ENCODE assay signal across 28 mouse cellular contexts in the genomic region with DNA sequence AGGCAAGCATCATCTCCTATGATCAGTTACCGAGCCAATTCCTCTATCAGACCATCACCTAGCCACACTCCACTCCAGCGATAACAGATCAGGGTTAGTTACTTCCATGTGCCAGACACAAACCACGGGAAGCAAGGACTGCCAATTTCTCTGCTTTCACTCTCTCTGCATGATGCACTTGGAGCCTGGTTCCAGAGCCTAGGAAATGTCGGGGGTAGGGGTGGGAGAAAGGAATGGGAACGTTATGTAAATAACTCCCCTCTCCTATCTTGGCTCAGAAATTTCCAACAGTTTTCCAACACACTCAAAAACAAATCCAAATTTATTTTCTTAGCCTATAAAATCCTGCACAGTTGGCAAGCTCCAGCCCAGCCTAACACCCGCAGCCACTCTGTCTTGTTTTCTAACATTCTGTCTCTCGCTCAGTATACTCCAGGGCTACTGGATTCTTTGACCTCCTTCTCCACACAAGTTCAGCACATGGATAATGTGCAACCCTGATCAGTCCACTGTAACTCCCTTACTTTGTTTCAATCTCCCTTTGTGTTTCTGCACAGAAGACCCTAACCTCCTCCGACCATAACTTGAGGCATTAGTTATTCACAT.
DNase-seq lines count a peak whose midpoint lies in the region; ATAC-seq lines count a peak whose summit lies in the region.
"Had no signal": no experiment of that assay in that cellular context is flagged by ENCODE, and none has a peak within 500 bp of the region (broad histone marks: within the 10 kb centered on the region; RNA-seq: fewer than 3 reads in every experiment).

No protein-coding gene starts in this region.

- no peak overlapping the region for H3K4me2 ChIP-seq in lung, embryonic 16.5 days (ENCODE audit: low read depth, low read length)
- H3K4me2 ChIP-seq: embryonic facial prominence, embryonic 12.5 days; forebrain, embryonic 13.5 days; heart, embryonic 15.5 days; hindbrain, embryonic 12.5 days; limb, embryonic 12.5 days; liver, embryonic 12.5 days; stomach, embryonic 15.5 days had no signal

- H3K27ac ChIP-seq in lung, embryonic 16.5 days (ENCODE audit: low read length), result no peak overlapping the region
- H3K27ac ChIP-seq: embryonic facial prominence, embryonic 12.5 days; forebrain, embryonic 13.5 days; heart, embryonic 10.5 days; heart, embryonic 15.5 days; hindbrain, embryonic 12.5 days; limb, embryonic 12.5 days; liver, embryonic 12.5 days; stomach, embryonic 15.5 days had no signal

- H3K4me3 ChIP-seq in lung, embryonic 16.5 days (ENCODE audit: low read length), result no peak overlapping the region
- H3K4me3 ChIP-seq: embryonic facial prominence, embryonic 12.5 days; forebrain, embryonic 13.5 days; heart, embryonic 10.5 days; heart, embryonic 15.5 days; hindbrain, embryonic 12.5 days; limb, embryonic 12.5 days; liver, embryonic 12.5 days; stomach, embryonic 15.5 days had no signal

- H3K27me3 ChIP-seq in lung, embryonic 16.5 days (ENCODE audit: control insufficient read depth, insufficient read depth, low read depth, low read length), result no peaks in the 10 kb centered on the region
- H3K27me3 ChIP-seq: embryonic facial prominence, embryonic 12.5 days; forebrain, embryonic 13.5 days; heart, embryonic 15.5 days; hindbrain, embryonic 12.5 days; limb, embryonic 12.5 days; liver, embryonic 12.5 days; stomach, embryonic 15.5 days had no signal

- H3K9ac ChIP-seq in lung, embryonic 16.5 days (ENCODE audit: low read length), result no peak overlapping the region
- H3K9ac ChIP-seq: embryonic facial prominence, embryonic 12.5 days; forebrain, embryonic 13.5 days; heart, embryonic 15.5 days; hindbrain, embryonic 12.5 days; limb, embryonic 12.5 days; liver, embryonic 12.5 days; liver, postnatal 0 days; stomach, embryonic 15.5 days had no signal

- peak; percentile 44 to 56 for DNase-seq in cerebellum, postnatal 14 days
- DNase-seq in cerebellum, adult 9-11 months, result no peak
- DNase-seq in frontal cortex, postnatal 14 days (ENCODE audit: low spot score in 2 of 2), result no peak
- DNase-seq in lung, postnatal 25 days (ENCODE audit: low spot score), result no peak
- DNase-seq in gastrocnemius, adult 8-10 months (ENCODE audit: low spot score in 2 of 2), result no peak
- DNase-seq: adrenal gland, adult 8-10 months; cerebellum, adult 18-20 months; cerebellum, postnatal 36 days; gastrocnemius, postnatal 25 days; heart, adult 11 months; kidney, postnatal 25 days; liver, postnatal 0 days; midbrain, embryonic 14.5 days; right cerebral cortex, postnatal 14 days; thymus, postnatal 14 days had no signal

- ATAC-seq in frontal cortex, adult (ENCODE audit: low TSS enrichment), result peak; percentile 52; the same call in 1 of the 2 replicates
- ATAC-seq in lung, embryonic 16.5 days (ENCODE audit: low read depth), result peak; percentile 65
- ATAC-seq in erythroid progenitor cell, adult 5-6 weeks (replicated peaks; ENCODE audit: low FRiP score, poor library complexity, severe bottlenecking), result 0 out of 2 replicates have a peak, but pooled peaks have one; percentile 25
- ATAC-seq: forebrain, embryonic 13.5 days; intestine, postnatal 0 days; liver, embryonic 12.5 days; liver, postnatal 0 days had no signal

- H3K4me1 ChIP-seq in lung, embryonic 16.5 days (replicated peaks; ENCODE audit: control insufficient read depth, insufficient read depth, low read length), result no peaks in the 10 kb centered on the region
- H3K4me1 ChIP-seq: forebrain, embryonic 13.5 days; heart, embryonic 10.5 days; hindbrain, embryonic 12.5 days; liver, embryonic 12.5 days; stomach, embryonic 15.5 days had no signal

- H3K9me3 ChIP-seq in lung, embryonic 16.5 days (ENCODE audit: control insufficient read depth, low read length), result no peaks in the 10 kb centered on the region
- H3K9me3 ChIP-seq: forebrain, embryonic 13.5 days; heart, embryonic 10.5 days; heart, embryonic 15.5 days; hindbrain, embryonic 12.5 days; limb, embryonic 12.5 days; liver, embryonic 12.5 days; stomach, embryonic 15.5 days had no signal

- WGBS in lung, embryonic 16.5 days, result 44% methylated on average over 8 of the region's 8 CpGs

- H3K36me3 ChIP-seq in lung, embryonic 16.5 days (ENCODE audit: control insufficient read depth, insufficient read depth, low read length), result no peaks in the 10 kb centered on the region
- H3K36me3 ChIP-seq: embryonic facial prominence, embryonic 12.5 days; G1E; heart, embryonic 10.5 days; heart, embryonic 15.5 days; hindbrain, embryonic 12.5 days; limb, embryonic 12.5 days; liver, embryonic 12.5 days; stomach, embryonic 15.5 days had no signal

Comparison
In these comparisons a context has a peak if more than half of its experiments do, and no peak if none do; other contexts are left out.
1. DNase-seq: peak in cerebellum, postnatal 14 days (2 of 2); none in cerebellum, adult 9-11 months (single experiment), frontal cortex, postnatal 14 days (0 of 2), lung, postnatal 25 days (single experiment) and gastrocnemius, adult 8-10 months (0 of 2).
2. Peak in every context shown above with its lines, with median percentiles within 50 percentile points of each other: ATAC-seq.